7 mouse cellular contexts compared by ENCODE assay signal in the genomic region with DNA sequence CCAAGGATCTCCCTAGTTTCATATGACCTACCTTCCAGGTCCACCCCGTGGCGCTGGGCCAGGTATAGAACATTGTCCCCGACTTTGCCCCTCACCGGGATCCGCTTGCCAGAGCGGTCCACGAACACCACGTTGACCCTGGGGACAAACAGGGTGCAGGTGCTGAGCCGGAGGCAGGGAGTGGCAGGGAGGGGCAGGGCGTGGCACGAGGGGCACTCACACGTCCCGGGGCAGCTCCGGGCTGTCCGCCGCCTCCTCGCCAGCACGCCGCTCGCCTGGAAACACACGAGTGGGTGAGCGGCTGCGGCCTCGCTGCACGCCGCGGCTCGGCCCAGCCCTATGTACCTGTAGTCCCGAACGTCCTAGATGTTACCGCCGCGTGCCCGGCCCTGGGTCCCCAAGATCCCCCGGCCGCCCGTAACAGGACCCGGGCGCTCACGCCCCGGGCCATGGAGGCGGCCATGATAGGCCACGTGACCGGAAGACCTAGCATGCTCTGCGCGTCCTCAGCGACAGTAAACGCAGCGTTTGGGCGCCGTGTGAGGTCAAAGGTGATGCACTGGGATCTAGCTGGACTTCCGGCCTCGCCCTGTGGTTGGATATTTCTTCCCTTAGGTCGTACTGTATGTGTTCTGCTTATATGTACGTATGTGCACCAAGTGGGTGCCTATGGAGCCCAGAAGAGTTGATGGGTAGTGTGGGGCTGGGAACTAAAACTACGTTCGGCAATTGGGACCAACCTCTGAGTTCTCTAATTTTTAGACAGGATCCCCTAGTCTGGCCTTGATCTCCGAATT. TPM values are rescaled to one million over a fixed set of nuclear protein-coding genes. Genes with fewer than 3 reads are reported as not detected.
DNase-seq lines count a peak whose midpoint lies in the region; ATAC-seq lines count a peak whose summit lies in the region.

Gm49373 (minus strand) TSS at position 53 of the 797 bp plus-strand sequence.
Fdx1l (minus strand) TSS at position 571 of the 797 bp plus-strand sequence.

- WGBS in limb, embryonic 10.5 days: 3% methylated on average over 58 of the region's 58 CpGs
- WGBS in midbrain, embryonic 13.5 days: 2% methylated on average over 55 of the region's 58 CpGs

- H3K27me3 ChIP-seq in limb, embryonic 10.5 days (ENCODE audit: low read depth, poor library complexity, severe bottlenecking): no peaks in the 10 kb centered on the region
- H3K27me3 ChIP-seq in midbrain, embryonic 13.5 days: no peaks in the 10 kb centered on the region

- H3K36me3 ChIP-seq in limb, embryonic 10.5 days: peaks cover 69% of the 10 kb centered on the region
- peaks cover 47% of the 10 kb centered on the region for H3K36me3 ChIP-seq in midbrain, embryonic 13.5 days

- peak within 1 kb of the TSS; percentile 86 for H3K9ac ChIP-seq in midbrain, embryonic 13.5 days (replicated peaks)

- peak within 1 kb of the TSS; percentile 92 for H3K27ac ChIP-seq in limb, embryonic 10.5 days
- peak within 1 kb of the TSS; percentile 45 for H3K27ac ChIP-seq in midbrain, embryonic 13.5 days

- no peaks in the 10 kb centered on the region for H3K9me3 ChIP-seq in limb, embryonic 10.5 days (replicated peaks)
- H3K9me3 ChIP-seq in midbrain, embryonic 13.5 days: no peaks in the 10 kb centered on the region

- peak within 1 kb of the TSS; percentile 71 for H3K4me3 ChIP-seq in limb, embryonic 10.5 days
- peak within 1 kb of the TSS; percentile 90 for H3K4me3 ChIP-seq in midbrain, embryonic 13.5 days (replicated peaks)

- peak; percentile 91 for ATAC-seq in granulocyte monocyte progenitor cell, adult 5-6 weeks (replicated peaks; ENCODE audit: poor library complexity, severe bottlenecking)
- ATAC-seq in midbrain, embryonic 13.5 days: peak; percentile 95

- DNase-seq in adrenal gland, adult 8-10 months: peak; percentile 89
- DNase-seq in embryo, embryonic 9.5 days (ENCODE audit: extremely low spot score): peak; percentile 91
- peak; percentile 90 for DNase-seq in kidney, adult 11 months
- DNase-seq in limb, embryonic 10.5 days (ENCODE audit: low spot score): peak; percentile 93
- peak; percentile 71 for DNase-seq in spleen, adult 12 weeks (ENCODE audit: low spot score)

- H3K4me1 ChIP-seq in limb, embryonic 10.5 days: peaks cover 19% of the 10 kb centered on the region
- H3K4me1 ChIP-seq in midbrain, embryonic 13.5 days (replicated peaks): peaks cover 19% of the 10 kb centered on the region

- H3K4me2 ChIP-seq in midbrain, embryonic 13.5 days (replicated peaks): peak within 1 kb of the TSS; percentile 92

RNA-seq across cellular contexts. Expression of gene Gm49373, which starts in this region (rescaled TPM):
- total RNA-seq in adrenal gland, adult 8-10 months (2022): under 1 TPM; 0.24 to 0.68 (median 0.42) TPM
- not detected in 2 replicates for total RNA-seq in granulocyte monocyte progenitor cell, adult 5-6 weeks (2014; fragmentation: Nextera tagmentation)
- 0.60 TPM in 1 of 2 replicates, not detected in the other for total RNA-seq in granulocyte monocyte progenitor cell, adult 5-6 weeks (2017)
- 0.68 and 0.81 TPM in 2 replicates for polyA plus RNA-seq in limb, embryonic 10.5 days (2016; fragmentation: Nextera tagmentation; extraction: Ambion mirVana)
- 1.0 and 1.2 TPM in 2 replicates for polyA plus RNA-seq in midbrain, embryonic 13.5 days (2015; fragmentation: Nextera tagmentation; extraction: Ambion mirVana)

RNA-seq across cellular contexts. Expression of gene Fdx1l, which starts in this region (rescaled TPM):
- total RNA-seq in adrenal gland, adult 8-10 months (2022): 10 to 100 TPM; 40.3 to 55.0 (median 45.6) TPM
- 23.5 and 39.7 TPM in 2 replicates for total RNA-seq in granulocyte monocyte progenitor cell, adult 5-6 weeks (2014; fragmentation: Nextera tagmentation)
- 56.5 and 59.4 TPM in 2 replicates for total RNA-seq in granulocyte monocyte progenitor cell, adult 5-6 weeks (2017)
- 69.5 and 74.7 TPM in 2 replicates for polyA plus RNA-seq in limb, embryonic 10.5 days (2016; fragmentation: Nextera tagmentation; extraction: Ambion mirVana)
- 54.4 and 54.8 TPM in 2 replicates for polyA plus RNA-seq in midbrain, embryonic 13.5 days (2015; fragmentation: Nextera tagmentation; extraction: Ambion mirVana)

Comparison
In these comparisons a context has a peak if more than half of its experiments do, and no peak if none do; other contexts are left out.
1. Peak in every context shown above with its lines: DNase-seq, ATAC-seq, H3K4me3 ChIP-seq and H3K27ac ChIP-seq.